8 mouse cellular contexts compared by ENCODE assay signal in genomic region chr3:98013401-98014281, GRCm38 (mm10). TPM values are rescaled to one million over a fixed set of nuclear protein-coding genes. Genes with fewer than 3 reads are reported as not detected.
DNase-seq lines count a peak whose midpoint lies in the region; ATAC-seq lines count a peak whose summit lies in the region.

Notch2 (plus strand) TSS chr3:98013527.

- under 1% methylated on average over 95 of the region's 95 CpGs for WGBS in forebrain, embryonic 10.5 days
- WGBS in heart, embryonic 15.5 days, result under 1% methylated on average over 95 of the region's 95 CpGs
- WGBS in liver, embryonic 15.5 days (ENCODE audit: insufficient replicate concordance), result under 1% methylated on average over 92 of the region's 95 CpGs
- under 1% methylated on average over 91 of the region's 95 CpGs for WGBS in neural tube, embryonic 12.5 days

- DNase-seq in c-Kit-negative CD71-positive TER-119-positive erythroid progenitor cells, embryonic 14.5 days (ENCODE audit: low read depth, low spot score), result peak; percentile 83
- peak; percentile 91 for DNase-seq in forebrain, embryonic 10.5 days (ENCODE audit: extremely low spot score, low spot score)
- DNase-seq in kidney, postnatal 36 days, result peak; percentile 95 to 97
- DNase-seq in telencephalon, adult 2 months (ENCODE audit: low read depth, low spot score), result peak; percentile 83

- H3K9ac ChIP-seq in heart, embryonic 15.5 days, result peak within 1 kb of the TSS; percentile 93
- peak within 1 kb of the TSS; percentile 91 for H3K9ac ChIP-seq in liver, embryonic 15.5 days
- H3K9ac ChIP-seq in neural tube, embryonic 12.5 days, result peak within 1 kb of the TSS; percentile 88

- peaks cover 17% of the 10 kb centered on the region; the same call in 1 of the 2 replicates for H3K27me3 ChIP-seq in forebrain, embryonic 10.5 days (ENCODE audit: poor library complexity, severe bottlenecking)
- no peaks in the 10 kb centered on the region for H3K27me3 ChIP-seq in heart, embryonic 15.5 days
- no peaks in the 10 kb centered on the region for H3K27me3 ChIP-seq in liver, embryonic 15.5 days
- H3K27me3 ChIP-seq in neural tube, embryonic 12.5 days (replicated peaks), result no peaks in the 10 kb centered on the region

- peak within 1 kb of the TSS; percentile 97 for H3K27ac ChIP-seq in forebrain, embryonic 10.5 days
- H3K27ac ChIP-seq in heart, embryonic 15.5 days, result peak within 1 kb of the TSS; percentile 97
- peak within 1 kb of the TSS; percentile 83 for H3K27ac ChIP-seq in liver, embryonic 15.5 days (replicated peaks)
- H3K27ac ChIP-seq in neural tube, embryonic 12.5 days, result 0 out of 2 replicates have a peak within 1 kb of the TSS, but pooled peaks have one; percentile 37

- peak; percentile 89 for ATAC-seq in CD4-positive, CD25-positive, alpha-beta regulatory T cell, adult 4 months
- peak; percentile 87 for ATAC-seq in heart, embryonic 15.5 days (replicated peaks; ENCODE audit: insufficient number of reproducible peaks, insufficient read depth, low FRiP score, low read depth)
- ATAC-seq in liver, embryonic 15.5 days (ENCODE audit: insufficient read depth), result peak; percentile 89
- ATAC-seq in neural tube, embryonic 12.5 days (ENCODE audit: low FRiP score, low read depth), result peak; percentile 89

- H3K4me2 ChIP-seq in heart, embryonic 15.5 days, result peak within 1 kb of the TSS; percentile 83
- H3K4me2 ChIP-seq in liver, embryonic 15.5 days, result peak within 1 kb of the TSS; percentile 99
- peak within 1 kb of the TSS; percentile 81 for H3K4me2 ChIP-seq in neural tube, embryonic 12.5 days (replicated peaks)

- H3K4me1 ChIP-seq in forebrain, embryonic 10.5 days, result peaks cover 73% of the 10 kb centered on the region
- peaks cover 43% of the 10 kb centered on the region for H3K4me1 ChIP-seq in heart, embryonic 15.5 days (replicated peaks)
- peaks cover 71% of the 10 kb centered on the region for H3K4me1 ChIP-seq in liver, embryonic 15.5 days (replicated peaks)
- H3K4me1 ChIP-seq in neural tube, embryonic 12.5 days, result peaks cover 23% of the 10 kb centered on the region

- H3K4me3 ChIP-seq in forebrain, embryonic 10.5 days, result peak within 1 kb of the TSS; percentile 78
- H3K4me3 ChIP-seq in heart, embryonic 15.5 days, result peak within 1 kb of the TSS; percentile 86
- H3K4me3 ChIP-seq in liver, embryonic 15.5 days (replicated peaks), result peak within 1 kb of the TSS; percentile 88
- H3K4me3 ChIP-seq in neural tube, embryonic 12.5 days, result peak within 1 kb of the TSS; percentile 86

- no peaks in the 10 kb centered on the region for H3K9me3 ChIP-seq in forebrain, embryonic 10.5 days
- no peaks in the 10 kb centered on the region for H3K9me3 ChIP-seq in heart, embryonic 15.5 days (replicated peaks)
- H3K9me3 ChIP-seq in liver, embryonic 15.5 days (replicated peaks), result no peaks in the 10 kb centered on the region
- no peaks in the 10 kb centered on the region for H3K9me3 ChIP-seq in neural tube, embryonic 12.5 days

- H3K36me3 ChIP-seq in forebrain, embryonic 10.5 days (replicated peaks), result no peaks in the 10 kb centered on the region
- H3K36me3 ChIP-seq in heart, embryonic 15.5 days, result no peaks in the 10 kb centered on the region
- no peaks in the 10 kb centered on the region for H3K36me3 ChIP-seq in liver, embryonic 15.5 days (replicated peaks)
- H3K36me3 ChIP-seq in neural tube, embryonic 12.5 days, result no peaks in the 10 kb centered on the region

RNA-seq across cellular contexts. Expression of gene Notch2, which starts in this region (rescaled TPM):
- 10 to 100 TPM; 13.9 to 18.8 TPM for polyA plus RNA-seq in CD4-positive, CD25-positive, alpha-beta regulatory T cell, adult 4 months (2017; shearing (Covaris generic))
- 19.1 and 21.2 TPM in 2 replicates for polyA plus RNA-seq in forebrain, embryonic 10.5 days (2016; fragmentation: Nextera tagmentation; extraction: Ambion mirVana)
- 11.5 and 15.7 TPM in 2 replicates for polyA plus RNA-seq in heart, embryonic 15.5 days (2015; fragmentation: Nextera tagmentation; extraction: Ambion mirVana)
- 6.4 and 7.0 TPM in 2 replicates for polyA plus RNA-seq in liver, embryonic 15.5 days (2015; fragmentation: Nextera tagmentation; extraction: Ambion mirVana)
- 16.8 and 17.1 TPM in 2 replicates for polyA plus RNA-seq in neural tube, embryonic 12.5 days (2016; fragmentation: Nextera tagmentation; extraction: Ambion mirVana)

Comparison
In these comparisons a context has a peak if more than half of its experiments do, and no peak if none do; other contexts are left out.
1. Peak in every context shown above with its lines: DNase-seq, ATAC-seq, H3K4me3 ChIP-seq and H3K27ac ChIP-seq.
2. H3K27ac ChIP-seq: peak in every context shown above with its lines; median percentile 97 in forebrain, embryonic 10.5 days; 97 in heart, embryonic 15.5 days; 83 in liver, embryonic 15.5 days; 37 in neural tube, embryonic 12.5 days.